ENCODE assay signal across 30 mouse cellular contexts in the genomic region with DNA sequence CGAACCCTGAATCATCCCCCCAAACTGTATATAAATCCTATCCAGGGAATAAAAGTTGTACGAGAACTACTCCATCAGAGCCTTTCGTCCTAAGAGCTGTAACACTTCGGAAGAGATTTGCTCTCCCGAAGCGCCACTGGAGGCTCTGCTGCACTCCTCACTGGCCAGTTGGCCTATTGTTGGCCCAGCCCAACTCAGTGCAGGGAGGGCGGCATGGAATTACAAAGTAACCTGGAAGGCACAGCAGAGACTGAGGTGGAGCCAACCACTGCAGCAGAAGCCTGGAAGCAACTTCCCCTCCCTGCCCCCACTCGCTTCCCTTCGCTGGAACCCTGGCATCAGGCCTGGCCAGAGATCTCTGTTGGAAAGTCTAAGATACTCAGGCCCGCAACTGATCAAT.
DNase-seq lines count a peak whose midpoint lies in the region; ATAC-seq lines count a peak whose summit lies in the region.
"Had no signal": no experiment of that assay in that cellular context is flagged by ENCODE, and none has a peak within 500 bp of the region (broad histone marks: within the 10 kb centered on the region; RNA-seq: fewer than 3 reads in every experiment).

No protein-coding gene starts in this region.

- no peaks in the 10 kb centered on the region for H3K36me3 ChIP-seq in midbrain, embryonic 10.5 days
- H3K36me3 ChIP-seq in midbrain, embryonic 13.5 days: no peaks in the 10 kb centered on the region
- H3K36me3 ChIP-seq: G1E; heart, embryonic 12.5 days; stomach, embryonic 15.5 days had no signal

- WGBS in midbrain, embryonic 10.5 days: 44% methylated on average over 10 of the region's 10 CpGs
- WGBS in midbrain, embryonic 13.5 days: 40% methylated on average over 10 of the region's 10 CpGs

- no peak overlapping the region for H3K4me2 ChIP-seq in midbrain, embryonic 13.5 days (replicated peaks)
- H3K4me2 ChIP-seq: heart, embryonic 12.5 days; hindbrain, embryonic 14.5 days; stomach, embryonic 15.5 days had no signal

- DNase-seq in midbrain, embryonic 10.5 days (ENCODE audit: low spot score): peak; percentile 14
- peak; percentile 42 for DNase-seq in R1 (ENCODE audit: low read depth, low spot score)
- DNase-seq in embryo, embryonic 10 days (ENCODE audit: low spot score): peak; percentile 12
- peak; percentile 39 for DNase-seq in testis, postnatal 10 days (ENCODE audit: low spot score)
- DNase-seq in cerebellum, postnatal 4 days (ENCODE audit: low spot score in 2 of 2): no peak
- DNase-seq in urinary bladder, postnatal 10 days (ENCODE audit: low spot score): no peak
- DNase-seq: adrenal gland, postnatal 25 days; B cell, adult 2 months; cerebellum, adult 8-10 months; cerebellum, postnatal 25 days; gastrocnemius, postnatal 25 days; heart, adult 18-20 months; kidney, adult 11 months; layer of hippocampus, postnatal 36 days; left cerebral cortex, postnatal 4 days; liver; lung, adult 2 months; lung, postnatal 10 days; right cerebral cortex, postnatal 25 days; thymus, adult 18-20 months; thymus, postnatal 36 days had no signal

- H3K9me3 ChIP-seq in midbrain, embryonic 10.5 days (replicated peaks): no peaks in the 10 kb centered on the region
- H3K9me3 ChIP-seq in midbrain, embryonic 13.5 days: no peaks in the 10 kb centered on the region
- H3K9me3 ChIP-seq: G1E; heart, embryonic 12.5 days; stomach, embryonic 15.5 days had no signal

- 0 out of 2 replicates have a peak, but pooled peaks cover 6% of the 10 kb centered on the region for H3K4me1 ChIP-seq in midbrain, embryonic 10.5 days
- no peaks in the 10 kb centered on the region for H3K4me1 ChIP-seq in midbrain, embryonic 13.5 days (replicated peaks)
- H3K4me1 ChIP-seq: heart, embryonic 12.5 days; stomach, embryonic 15.5 days had no signal

- no peak overlapping the region for H3K9ac ChIP-seq in midbrain, embryonic 13.5 days (replicated peaks)
- H3K9ac ChIP-seq: heart, embryonic 12.5 days; hindbrain, embryonic 14.5 days; liver, embryonic 14.5 days; stomach, embryonic 15.5 days had no signal

- no peak for ATAC-seq in midbrain, embryonic 13.5 days
- ATAC-seq: forebrain, embryonic 14.5 days; inflammation-experienced regulatory T-cells, adult 6 months had no signal

- H3K27ac ChIP-seq in midbrain, embryonic 10.5 days (replicated peaks): no peak overlapping the region
- H3K27ac ChIP-seq in midbrain, embryonic 13.5 days: no peak overlapping the region
- H3K27ac ChIP-seq: hindbrain, embryonic 14.5 days; kidney, postnatal 0 days; liver, embryonic 14.5 days; stomach, embryonic 15.5 days had no signal

- no peak overlapping the region for H3K4me3 ChIP-seq in midbrain, embryonic 10.5 days
- no peak overlapping the region for H3K4me3 ChIP-seq in midbrain, embryonic 13.5 days (replicated peaks)
- H3K4me3 ChIP-seq: heart, embryonic 12.5 days; stomach, embryonic 15.5 days had no signal

- no peaks in the 10 kb centered on the region for H3K27me3 ChIP-seq in midbrain, embryonic 10.5 days (ENCODE audit: low read depth, poor library complexity, severe bottlenecking)
- H3K27me3 ChIP-seq in midbrain, embryonic 13.5 days: no peaks in the 10 kb centered on the region
- H3K27me3 ChIP-seq: heart, embryonic 12.5 days; stomach, embryonic 15.5 days had no signal

Comparison
In these comparisons a context has a peak if more than half of its experiments do, and no peak if none do; other contexts are left out.
1. DNase-seq: peak in midbrain, embryonic 10.5 days (single experiment), R1 (single experiment), embryo, embryonic 10 days (single experiment) and testis, postnatal 10 days (single experiment); none in cerebellum, postnatal 4 days (0 of 2) and urinary bladder, postnatal 10 days (single experiment).